Mouse (Mus musculus) E14TG2a.4 (cell line): ENCODE results near the gene Sdk1.

Experiments used
- CTCF ChIP-seq: conservative IDR thresholded peaks from 2 replicates; pipeline ENCODE4 v1.5.1; 2014; ENCODE audit warnings: low read length
- NANOG ChIP-seq: IDR thresholded peaks from 2 replicates; pipeline ENCODE4 v1.6.1; 2014; ENCODE audit warnings: borderline replicate concordance, low read length, mixed read lengths
- POU5F1 ChIP-seq: IDR thresholded peaks from 2 replicates; pipeline ENCODE4 v1.6.1; 2014; ENCODE audit warnings: low read length, borderline replicate concordance

DNA sequence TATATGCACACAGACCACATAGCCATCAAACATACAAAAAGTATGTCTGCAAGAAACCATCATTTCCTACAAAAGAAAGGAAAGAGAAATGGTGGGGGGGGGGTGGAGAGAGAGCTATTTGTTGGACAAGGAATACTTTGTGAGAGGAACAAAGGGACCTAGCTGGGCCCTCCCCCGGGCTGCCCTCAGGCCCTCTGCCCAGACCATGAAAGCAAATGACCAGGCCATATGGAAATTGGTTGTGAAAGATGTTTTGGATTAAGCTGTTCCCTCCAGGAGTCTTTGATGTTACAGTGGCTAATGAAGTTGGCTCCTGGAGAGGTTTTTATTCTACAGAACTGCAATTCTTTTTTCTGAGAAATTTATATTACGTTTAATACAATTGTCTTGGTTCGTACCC lies 479.5 kb downstream of the Sdk1 start:
- TF ChIP-seq CTCF (no peak), NANOG (no peak), POU5F1 (no peak)
